Mouse (Mus musculus): ENCODE measurements at regions not wholly inside any gene's neighbourhood (a gene's known extent, or its start where the extent isn't known, plus 50 kb on each side); places are given as distances from the start of the nearest gene placed in this dataset.

DNA sequence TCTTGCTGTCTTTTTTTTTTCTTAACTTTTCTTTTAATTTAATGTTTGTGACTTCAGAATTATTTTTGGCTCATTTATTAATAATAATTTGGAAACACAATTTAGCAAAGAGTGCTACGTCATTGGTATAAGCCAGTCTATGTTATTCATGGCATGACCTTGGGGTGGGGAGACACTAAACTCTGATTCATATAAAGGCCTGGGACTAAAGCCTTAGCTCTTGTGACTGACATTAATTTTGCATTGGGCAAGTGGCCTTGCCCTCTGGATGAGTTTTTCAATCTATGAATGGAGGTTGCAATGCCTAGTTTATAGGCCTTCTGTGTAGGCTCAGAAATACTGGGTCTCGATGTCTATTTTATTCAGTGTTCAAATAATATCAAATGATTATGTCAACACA lies 169.8 kb upstream of the Nlrp1b start:
- no peak for TF ChIP-seq POLR2A (IDR thresholded peaks at IDR 0.05; ENCODE audit: low read depth, low read length)
- no peak for TF ChIP-seq CTCF (IDR thresholded peaks at IDR 0.05; ENCODE audit: extremely low read depth, insufficient read length, insufficient replicate concordance, low read depth, low read length)
